Mouse (Mus musculus) layer of hippocampus, postnatal 25 days (tissue): ENCODE data around the gene Map4k5. TPM values are rescaled to one million over a fixed set of nuclear protein-coding genes. Genes with fewer than 3 reads are reported as not detected.

Source experiments
- DNase-seq, 2 experiments: peaks; one replicate each; pipeline ENCODE4 v3.0.0; 2022; ENCODE audit warnings: mixed read lengths in 2 of 2, low spot score in 1 of 2; ENCODE audit errors: extremely low spot score in 1 of 2
- total RNA-seq, 2 experiments: library from RNA; stranded (reverse); gene quantifications; 2 replicates each; pipeline ENCODE4 v1.2.3; 2021

Gene Map4k5
- total RNA-seq, 2 experiments from 2014 or later, result 44.4 to 51.4 TPM

DNA sequence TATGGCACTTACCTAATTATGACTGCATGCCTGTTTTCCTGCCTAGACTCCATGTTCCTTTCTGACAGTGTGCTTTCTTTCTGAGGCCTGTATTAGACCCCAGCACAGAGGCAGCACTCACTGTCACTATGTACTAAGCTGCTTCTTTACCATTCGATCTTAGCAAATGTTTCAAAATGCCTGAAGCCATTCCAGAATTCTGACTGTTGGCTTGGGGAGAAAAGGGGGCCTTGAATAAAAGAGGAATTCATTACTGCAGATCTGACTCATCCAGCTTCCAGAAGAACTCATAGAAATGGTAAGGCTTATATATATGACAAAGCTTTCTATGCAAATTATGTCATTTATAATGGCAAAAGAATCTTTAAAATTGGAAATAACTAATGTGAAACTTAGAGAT, 4.7 kb downstream of the Map4k5 start:
- DNase-seq, result no peak

DNA sequence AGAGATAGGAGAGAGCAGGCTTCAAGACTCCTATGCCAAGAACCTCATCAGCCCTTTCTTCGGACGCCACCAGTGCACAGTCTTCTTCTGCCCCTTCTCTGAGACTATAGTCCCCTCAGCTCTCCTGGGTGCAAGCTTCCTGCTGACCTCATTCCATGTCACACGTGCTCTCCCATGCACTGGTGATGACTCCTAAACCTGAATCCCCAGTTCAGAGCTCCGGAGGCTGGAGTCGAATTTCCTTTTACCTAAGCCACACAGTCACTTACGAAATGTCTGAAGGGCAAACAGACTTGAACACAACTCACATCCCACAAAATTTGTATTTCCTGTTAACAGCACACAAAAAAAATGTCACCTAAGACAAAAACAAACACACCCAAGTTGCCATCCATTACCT, 5.2 kb downstream of the Map4k5 start:
- DNase-seq, result no peak

DNA sequence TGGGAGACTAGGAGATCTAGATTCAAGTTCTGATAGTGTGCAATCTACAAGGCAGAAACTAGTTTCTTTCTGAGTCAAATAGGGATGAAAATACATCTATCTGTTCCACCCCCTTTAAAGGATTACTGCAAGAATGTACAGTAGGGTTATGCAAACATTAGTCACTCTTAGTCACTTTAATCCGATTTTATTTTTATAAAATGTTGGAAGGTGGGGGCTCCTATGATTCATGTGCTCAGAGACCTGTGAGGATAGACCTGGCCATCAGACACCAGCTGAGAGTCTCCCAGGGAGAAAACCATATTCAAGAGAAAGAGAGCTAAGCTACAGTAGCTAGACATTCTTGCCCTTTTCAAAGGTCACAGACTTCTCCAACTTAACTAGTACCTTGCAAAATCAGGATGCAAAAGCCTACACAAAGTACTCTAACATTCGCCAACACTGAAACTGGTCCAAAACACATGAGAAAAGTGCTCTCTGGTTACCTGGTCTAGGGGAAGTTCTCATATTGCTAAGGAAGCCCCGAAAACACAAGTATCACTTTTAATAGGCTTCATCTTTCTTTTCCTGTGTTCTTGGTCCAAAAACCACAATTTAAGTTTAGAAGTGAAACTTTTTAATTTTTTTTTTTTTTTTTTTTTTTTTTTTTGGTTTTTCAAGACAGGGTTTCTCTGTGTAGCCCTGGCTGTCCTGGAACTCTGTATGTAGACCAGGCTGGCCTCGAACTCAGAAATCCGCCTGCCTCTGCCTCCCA, 7.7 kb downstream of the Map4k5 start:
- no peak for DNase-seq

DNA sequence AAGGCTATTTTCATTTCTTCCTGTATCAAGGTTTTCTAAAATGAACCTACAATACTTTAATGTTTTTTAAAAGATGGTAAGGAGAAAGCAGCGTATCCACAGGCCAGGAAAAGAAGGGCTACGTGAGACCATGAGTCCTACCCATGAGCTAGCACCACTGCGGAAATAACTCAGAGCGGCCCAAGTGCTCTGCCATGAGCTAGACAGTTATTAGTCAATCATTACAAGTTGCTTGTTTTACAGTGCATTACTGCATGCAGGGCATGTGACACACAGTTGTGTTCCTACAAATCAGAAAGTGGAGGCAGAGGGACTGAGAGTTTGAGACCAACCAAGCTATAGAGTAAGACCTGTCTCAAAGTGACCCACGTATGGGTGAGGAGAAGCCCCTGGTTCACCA, 8.9 kb downstream of the Map4k5 start:
- no peak for DNase-seq

DNA sequence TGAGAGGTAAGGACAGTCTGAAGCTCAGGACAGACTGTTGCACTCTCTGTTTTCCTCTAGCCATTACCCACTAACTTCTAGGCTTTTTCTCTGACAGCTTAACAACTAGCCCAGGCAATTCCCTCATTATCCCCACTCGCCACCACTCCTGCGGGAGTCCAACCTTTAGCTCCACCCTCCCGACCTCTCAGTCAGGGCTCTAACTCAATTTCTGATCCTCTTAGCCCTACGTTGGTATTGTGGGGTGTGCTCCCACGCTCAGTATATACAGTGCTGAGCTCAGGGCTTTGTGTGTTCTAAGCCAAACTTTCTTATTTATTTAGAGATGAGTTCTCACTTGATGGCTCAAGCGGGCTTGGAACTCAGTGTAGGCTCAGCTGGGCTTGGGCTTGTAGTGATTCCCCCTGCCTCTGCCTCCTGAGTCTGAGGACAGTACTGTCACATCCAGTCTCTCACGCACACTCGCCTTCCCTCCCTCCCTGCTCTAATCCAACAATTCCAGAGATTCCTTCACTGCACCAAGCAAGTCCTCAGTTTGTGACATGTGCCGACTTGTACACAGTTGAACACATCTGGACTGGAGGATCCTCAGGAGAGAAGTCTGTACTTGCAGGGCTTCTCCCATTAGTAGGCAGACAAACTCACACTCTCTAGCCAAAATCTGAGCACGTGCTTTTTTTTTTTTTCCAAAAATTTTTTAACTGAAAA, 11.6 kb downstream of the Map4k5 start:
- no peak for DNase-seq

DNA sequence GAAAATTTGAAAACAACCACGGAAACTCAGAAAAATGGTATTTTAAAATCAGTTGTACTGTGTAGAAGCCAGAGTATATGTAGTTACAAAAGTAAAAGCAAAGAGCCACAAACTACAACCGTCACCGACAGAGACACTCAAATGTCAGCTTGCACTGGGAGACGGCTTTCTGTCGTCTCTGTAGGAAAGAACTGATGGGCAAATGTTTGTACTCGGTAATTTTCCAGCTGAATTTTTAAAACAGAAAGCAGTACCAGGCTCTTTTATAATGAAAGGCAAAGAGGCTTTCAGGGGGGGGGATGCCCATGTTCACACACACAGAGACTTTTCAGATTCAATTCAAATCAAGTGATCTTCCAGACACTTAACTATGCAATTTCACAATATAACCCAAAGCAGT, 13.3 kb downstream of the Map4k5 start:
- no peak for DNase-seq

DNA sequence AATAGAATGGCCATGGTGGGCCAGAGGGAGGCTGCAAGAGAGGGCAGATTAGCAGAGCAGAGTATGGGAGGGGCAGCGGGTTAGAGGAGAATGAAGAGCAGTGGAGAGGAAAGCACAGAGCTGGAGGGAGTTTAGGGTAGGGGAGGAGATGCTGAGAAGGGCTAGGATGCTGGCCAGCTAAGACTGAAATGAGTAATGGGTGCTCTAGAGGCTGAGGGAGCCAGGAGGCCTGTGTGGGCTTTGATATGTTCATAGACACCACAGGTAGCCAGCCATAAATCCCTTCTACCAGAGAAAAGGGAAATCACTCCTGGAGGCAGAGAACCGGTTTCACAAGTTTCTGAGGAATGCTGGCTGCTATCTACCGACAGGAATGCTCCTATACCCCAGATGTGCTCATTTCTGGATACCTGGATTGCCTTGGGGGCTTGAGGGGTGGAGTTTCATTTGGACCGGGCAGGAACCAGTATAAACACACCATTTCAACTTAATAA, 13.8 kb downstream of the Map4k5 start:
- no peak for DNase-seq

DNA sequence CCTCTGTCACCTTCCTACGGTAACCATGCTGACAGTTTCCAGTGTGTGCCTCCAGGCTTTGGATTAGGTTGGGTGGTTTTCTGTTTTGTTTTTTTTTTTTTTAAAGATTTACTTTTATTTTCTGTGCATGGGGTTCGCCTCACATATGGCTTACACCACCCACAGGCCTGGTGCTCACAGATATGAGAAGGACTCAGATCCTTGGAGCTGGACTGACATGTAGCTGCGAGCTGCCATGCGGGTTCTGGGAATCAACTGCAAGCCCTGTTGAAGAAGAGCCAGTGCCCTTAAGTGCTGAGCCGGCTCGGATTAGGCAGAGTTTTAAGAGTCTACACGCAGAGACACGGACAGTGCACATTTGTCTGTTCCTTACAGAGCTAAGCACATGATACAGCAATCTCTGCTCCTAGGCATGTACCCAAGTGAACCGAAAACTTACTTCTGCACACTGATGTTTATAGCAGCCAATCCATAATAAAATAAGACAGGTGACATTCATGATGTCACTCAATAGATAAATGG, 15.1 kb downstream of the Map4k5 start:
- no peak for DNase-seq

DNA sequence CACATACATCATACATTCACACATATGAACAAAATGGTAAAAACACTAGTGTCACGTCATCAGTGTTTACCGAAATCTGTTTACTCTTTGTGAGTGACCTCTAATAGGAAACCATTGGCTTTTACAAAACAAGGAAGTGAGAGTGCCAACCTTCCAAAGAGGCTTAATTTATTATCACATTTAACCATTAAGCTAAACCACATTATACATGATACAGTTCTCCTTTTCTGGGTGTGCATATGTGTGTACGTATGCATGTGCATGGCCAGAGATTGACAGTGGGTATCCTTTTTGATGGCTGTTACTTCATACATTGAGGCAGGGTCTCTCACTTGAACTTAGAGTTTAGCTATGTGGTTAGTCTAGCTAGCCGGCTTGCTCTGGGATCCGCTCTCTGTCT, 21.4 kb downstream of the Map4k5 start:
- no peak for DNase-seq

DNA sequence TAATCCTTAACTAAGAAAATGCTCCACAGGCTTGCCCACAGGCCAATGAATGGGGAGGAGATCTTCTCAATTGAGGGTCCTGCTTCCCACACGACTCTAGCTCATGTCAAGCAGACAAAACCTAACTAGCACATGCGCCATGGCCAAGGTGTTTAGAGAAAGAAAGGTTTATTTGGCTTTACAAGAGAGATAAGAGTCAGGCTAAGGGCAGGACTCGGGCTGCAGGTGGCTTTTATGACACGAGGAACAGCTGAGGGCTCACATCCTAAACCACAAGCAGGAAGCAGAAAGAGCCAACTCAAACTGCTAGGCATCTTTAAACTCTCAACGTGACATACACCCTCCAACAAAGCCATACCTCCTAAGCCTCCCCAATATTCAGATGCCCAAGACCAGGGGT, 25.7 kb downstream of the Map4k5 start:
- no peak for DNase-seq

DNA sequence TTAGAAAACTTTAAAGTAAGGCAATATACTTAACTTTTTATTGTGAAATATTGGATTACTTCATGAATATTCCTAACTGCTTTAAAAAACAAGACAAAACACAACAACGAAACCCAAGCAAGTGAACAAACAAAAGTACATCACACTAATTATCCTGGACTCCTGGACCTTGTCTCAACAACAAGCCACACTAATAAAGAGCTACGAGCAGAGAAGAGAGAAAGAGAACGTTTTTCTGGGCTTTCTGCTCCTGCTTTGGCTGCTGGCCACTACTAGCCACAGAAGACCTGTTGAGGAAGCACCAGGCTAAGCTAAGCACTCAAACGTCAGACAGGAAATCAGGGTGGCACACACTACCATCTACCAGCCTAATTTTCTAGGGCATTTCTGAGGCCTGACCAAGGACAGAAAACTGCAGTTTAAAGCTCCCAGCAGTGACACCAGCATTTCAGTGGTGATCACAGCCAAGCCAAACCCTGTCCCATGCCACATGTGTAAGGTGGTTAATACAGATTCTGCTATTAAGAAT, 28.8 kb downstream of the Map4k5 start:
- DNase-seq, result no peak

DNA sequence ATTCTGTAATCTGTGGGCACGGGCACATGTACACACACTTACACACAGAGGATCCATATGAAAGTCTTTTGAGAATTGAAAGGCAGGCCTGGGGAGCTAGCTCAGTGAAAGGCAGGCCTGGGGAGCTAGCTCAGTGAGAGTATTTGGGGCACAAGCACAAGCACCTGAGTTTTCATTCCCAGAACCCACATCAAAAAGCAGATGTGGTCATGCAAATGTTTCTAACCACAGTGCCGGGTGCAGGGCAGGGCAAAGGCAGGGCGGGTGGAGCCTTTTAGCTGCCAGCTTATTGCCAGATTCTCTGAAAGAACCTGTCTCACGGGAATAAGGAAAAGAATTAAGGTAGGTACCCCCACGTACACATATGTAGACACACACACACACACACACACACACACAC, 29.5 kb downstream of the Map4k5 start:
- no peak for DNase-seq

DNA sequence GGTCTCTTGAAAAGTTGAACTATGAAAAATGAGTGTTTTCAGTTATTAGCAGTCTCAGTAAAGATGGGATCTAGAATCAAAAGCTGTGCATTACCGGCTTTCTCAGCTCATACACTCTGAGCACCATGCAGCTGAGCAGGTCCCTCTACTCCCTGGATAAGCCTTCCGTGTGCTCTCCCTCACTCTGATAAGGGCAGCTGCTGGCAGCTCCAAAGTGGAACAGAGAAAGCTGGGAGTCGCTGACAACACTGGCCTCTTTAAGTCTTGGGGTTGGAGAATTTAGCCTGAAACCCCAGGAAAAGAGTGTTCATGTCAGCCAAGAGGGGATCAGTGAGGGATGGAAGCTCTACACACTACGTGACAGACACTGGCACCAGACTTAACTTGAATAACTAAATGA, 34.2 kb downstream of the Map4k5 start:
- no peak for DNase-seq

DNA sequence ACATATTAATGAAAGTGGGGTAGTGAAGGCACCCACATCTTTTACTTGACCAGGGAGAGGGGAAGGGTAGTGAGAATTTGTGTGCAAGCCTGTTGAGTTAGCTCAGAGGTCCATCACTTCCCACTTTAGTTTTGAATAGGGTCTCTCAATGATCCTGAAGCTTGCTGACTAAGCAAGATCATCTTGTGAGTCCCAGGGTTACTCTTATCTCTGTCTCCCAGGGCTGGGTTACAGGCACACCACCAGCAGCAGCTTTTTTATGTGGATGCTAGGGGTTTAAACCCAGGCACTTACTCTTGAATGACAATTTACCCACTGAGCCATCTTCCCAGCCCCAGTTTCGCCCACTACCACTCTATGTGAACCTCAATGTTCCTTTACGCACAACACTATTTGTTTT, 35.4 kb downstream of the Map4k5 start:
- DNase-seq, result no peak

DNA sequence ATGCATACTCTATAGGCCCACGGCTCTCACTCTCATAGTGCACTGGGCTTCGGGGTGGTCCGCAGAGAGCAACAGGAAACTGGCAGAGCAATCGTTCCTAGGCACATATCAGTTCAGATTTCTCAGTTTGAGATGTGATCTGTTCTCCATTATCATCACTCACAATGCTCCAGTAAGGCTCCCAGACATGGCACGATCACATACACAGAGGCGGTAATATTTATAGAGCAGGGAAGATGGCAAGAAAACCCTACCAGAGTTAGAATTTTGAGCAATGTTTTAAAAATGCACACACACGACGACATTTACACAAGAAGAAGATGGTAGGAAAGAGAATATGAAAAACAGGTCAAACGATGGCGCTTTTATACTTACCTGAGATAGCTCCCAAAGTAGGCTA, 36.6 kb downstream of the Map4k5 start:
- DNase-seq, result no peak

DNA sequence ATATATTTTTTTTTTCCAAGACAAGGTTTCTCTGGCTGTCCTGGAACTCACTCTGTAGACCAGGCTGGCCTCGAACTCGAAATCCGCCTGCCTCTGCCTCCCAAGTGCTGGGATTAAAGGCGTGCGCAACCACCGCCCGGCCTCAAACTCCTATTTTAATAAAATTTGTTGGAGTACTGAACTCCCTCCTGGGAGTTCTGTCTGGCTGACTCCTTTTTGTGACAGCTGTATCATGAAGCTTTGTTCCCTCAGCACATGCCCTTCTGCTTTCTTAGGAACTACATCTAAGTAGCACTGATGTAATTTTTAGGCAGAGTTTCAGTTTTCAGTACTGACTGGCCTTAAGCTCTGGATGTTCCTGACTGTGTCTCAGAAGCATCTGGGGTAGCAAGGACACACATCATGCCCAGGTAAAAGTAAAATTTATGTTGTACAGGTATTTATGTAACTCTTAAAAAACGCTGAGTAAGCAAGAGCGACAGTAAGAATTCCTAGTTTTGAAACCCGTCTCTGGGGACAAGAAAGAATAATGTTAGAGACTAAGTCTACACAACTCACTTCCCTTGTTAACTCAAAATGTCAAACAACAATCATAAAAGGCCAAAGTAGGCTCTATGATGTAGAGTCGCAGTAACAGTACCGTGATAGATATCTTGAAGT, 37.2 kb downstream of the Map4k5 start:
- DNase-seq, result no peak

DNA sequence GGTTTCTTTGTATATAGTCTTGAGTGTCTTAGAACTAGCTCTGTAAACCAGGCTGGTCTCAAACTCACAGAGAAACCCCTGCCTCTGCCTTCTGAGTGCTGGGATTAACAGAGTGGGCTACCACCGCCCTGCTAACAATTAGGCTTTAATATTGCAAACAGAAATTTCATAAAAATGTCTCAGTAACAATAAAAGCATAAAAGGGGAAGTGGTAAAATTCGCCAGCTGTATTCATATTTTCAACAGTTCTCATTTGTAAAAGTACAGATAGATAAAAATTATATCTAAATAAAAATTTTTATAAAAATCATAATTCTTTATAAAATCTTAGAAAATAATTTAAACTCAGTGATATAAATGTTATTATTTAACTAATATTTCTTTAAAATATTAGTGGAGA, 39.1 kb downstream of the Map4k5 start:
- no peak for DNase-seq

DNA sequence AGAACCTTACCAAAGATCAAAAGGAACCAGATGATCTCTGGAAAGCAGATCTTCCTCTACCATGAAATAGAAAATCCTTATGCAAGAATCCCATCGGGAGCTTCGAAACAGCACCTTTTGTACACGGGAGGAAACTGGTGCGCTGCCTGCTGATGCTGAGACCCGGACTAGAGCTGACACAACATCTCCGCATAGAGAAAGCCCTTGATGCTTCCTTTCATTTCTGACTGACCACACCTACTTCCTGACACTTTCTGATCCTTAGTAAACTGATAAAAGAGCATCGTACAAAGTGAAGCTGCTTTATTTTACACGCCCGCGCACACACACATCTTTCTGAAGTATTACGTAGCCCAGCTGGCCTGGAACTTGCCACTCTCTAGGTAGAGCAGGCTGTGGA, 39.6 kb downstream of the Map4k5 start:
- DNase-seq, result no peak

DNA sequence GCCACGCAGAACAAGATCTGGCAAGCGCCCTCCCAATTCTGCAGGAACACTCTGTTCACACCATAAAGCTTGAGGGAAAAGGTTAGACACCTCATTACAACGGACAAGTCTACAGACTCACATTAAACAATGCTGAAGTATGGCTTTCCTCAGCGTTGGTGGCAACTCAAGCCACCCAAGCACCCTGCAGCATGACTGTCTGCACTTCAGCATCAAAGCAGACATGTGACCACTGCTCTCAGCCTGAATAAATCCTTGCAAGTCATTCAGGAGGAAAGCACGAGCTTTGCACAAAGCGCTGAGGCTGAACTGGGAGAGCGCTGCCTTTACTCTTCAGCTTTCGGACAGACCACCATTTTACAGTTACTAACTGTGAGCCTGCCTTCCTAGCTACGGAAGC, 40.7 kb downstream of the Map4k5 start:
- DNase-seq, result no peak

DNA sequence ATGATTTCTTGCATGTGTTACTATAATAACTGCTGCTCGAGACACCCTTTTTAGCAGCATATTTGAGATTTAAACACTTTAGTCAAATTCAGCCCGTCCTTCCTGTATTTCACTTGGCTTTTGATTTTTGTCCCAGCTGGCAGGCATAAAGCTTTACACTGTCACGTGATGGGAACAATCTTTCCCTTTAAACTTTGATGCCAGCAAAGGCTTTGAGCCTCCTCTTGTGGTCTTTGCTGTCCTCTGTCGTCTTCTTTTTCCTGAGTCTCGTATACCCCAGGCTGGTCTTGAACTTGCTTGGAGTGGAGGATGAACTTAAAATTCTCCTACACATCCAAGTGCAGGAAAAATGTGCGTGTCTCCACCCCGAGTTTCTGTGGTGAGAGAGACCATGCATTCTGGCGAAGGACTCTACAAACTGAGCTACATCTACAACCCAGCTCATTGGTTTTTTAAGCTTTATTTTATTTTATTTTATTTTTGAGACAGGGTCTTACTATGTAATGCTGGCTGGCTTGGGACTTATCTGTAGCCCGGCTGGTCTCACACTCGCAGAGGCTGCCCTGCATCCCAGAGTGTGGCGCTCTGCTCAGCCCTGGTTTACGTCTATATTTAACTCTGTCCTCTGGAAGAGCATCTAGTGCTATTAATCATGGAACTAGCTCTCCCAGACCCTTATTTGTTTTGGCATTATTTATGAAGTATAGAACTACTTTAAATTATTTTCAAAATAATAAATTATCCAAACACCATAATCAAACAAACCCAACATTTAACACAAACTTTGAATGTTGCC, 44.7 kb downstream of the Map4k5 start:
- no peak for DNase-seq
